Mouse (Mus musculus): Measurements from ENCODE around the gene Ngrn. TPM values are rescaled to one million over a fixed set of nuclear protein-coding genes. Genes with fewer than 3 reads are reported as not detected.

Gene Ngrn
- polyA plus RNA-seq, 1 experiment from 2014 or later: 71.2 TPM

GRCm38 (mm10) chr7:80307766-80308165 lies 46.8 kb downstream of the Ngrn start:
- DNase-seq (ENCODE audit: low spot score) (no peak), ATAC-seq (no peak)
- no peak overlapping the region for H3K4me2 ChIP-seq (ENCODE audit: low read length)
- H3K9me3 ChIP-seq (replicated peaks; ENCODE audit: control insufficient read depth, low read length): no peaks in the 10 kb centered on the region
- H3K36me3 ChIP-seq (ENCODE audit: control insufficient read depth, insufficient read depth, low read length): peaks cover 82% of the 10 kb centered on the region
- no peaks in the 10 kb centered on the region for H3K4me1 ChIP-seq (ENCODE audit: control insufficient read depth, insufficient read depth, low read length)
- no peak overlapping the region for H3K27ac ChIP-seq (ENCODE audit: low read depth, low read length)
- no peaks in the 10 kb centered on the region for H3K27me3 ChIP-seq (replicated peaks; ENCODE audit: control insufficient read depth, insufficient read depth, low read length)
- no peak overlapping the region for H3K9ac ChIP-seq (ENCODE audit: low read length)
- 73% methylated on average over 3 of the region's 3 CpGs for WGBS
- no peak overlapping the region for H3K4me3 ChIP-seq (ENCODE audit: low read depth, low read length)

GRCm38 (mm10) chr7:80310771-80311170 lies 49.8 kb downstream of the Ngrn start:
- peaks cover 86% of the 10 kb centered on the region for H3K36me3 ChIP-seq (ENCODE audit: control insufficient read depth, insufficient read depth, low read length)
- DNase-seq (ENCODE audit: low spot score): no peak

More at GRCm38 (mm10) chr7:80310771-80311170, 49.8 kb downstream of the Ngrn start:
- H3K27me3 ChIP-seq (replicated peaks; ENCODE audit: control insufficient read depth, insufficient read depth, low read length): no peaks in the 10 kb centered on the region
- no peak overlapping the region for H3K9ac ChIP-seq (ENCODE audit: low read length)
- 75% methylated on average over 7 of the region's 7 CpGs for WGBS
- H3K9me3 ChIP-seq (replicated peaks; ENCODE audit: control insufficient read depth, low read length): no peaks in the 10 kb centered on the region
- no peak overlapping the region for H3K27ac ChIP-seq (ENCODE audit: low read depth, low read length)
- no peak for ATAC-seq
- H3K4me2 ChIP-seq (ENCODE audit: low read length): no peak overlapping the region
- H3K4me3 ChIP-seq (ENCODE audit: low read depth, low read length): no peak overlapping the region
- H3K4me1 ChIP-seq (ENCODE audit: control insufficient read depth, insufficient read depth, low read length): no peaks in the 10 kb centered on the region

Other genes starting within 250 kb of the Ngrn start
- 17.6 and 18.3 TPM in 2 replicates for gene Zfp710, start 236.4 kb upstream of the Ngrn start, polyA plus RNA-seq (2014; fragmentation: Nextera tagmentation; extraction: Ambion mirVana)
- gene Idh2, start 145.8 kb upstream of the Ngrn start, polyA plus RNA-seq (2014; fragmentation: Nextera tagmentation; extraction: Ambion mirVana): 315 and 338 TPM in 2 replicates
- gene Sema4b, start 74.4 kb upstream of the Ngrn start, polyA plus RNA-seq (2014; fragmentation: Nextera tagmentation; extraction: Ambion mirVana): 11.6 and 12.8 TPM in 2 replicates
- 32.7 and 38.5 TPM in 2 replicates for gene Cib1, start 28.4 kb upstream of the Ngrn start, polyA plus RNA-seq (2014; fragmentation: Nextera tagmentation; extraction: Ambion mirVana)
- gene Gdpgp1, start 28.4 kb upstream of the Ngrn start, polyA plus RNA-seq (2014; fragmentation: Nextera tagmentation; extraction: Ambion mirVana): 2.1 and 2.7 TPM in 2 replicates
- 0.87 and 1.2 TPM in 2 replicates for gene Ttll13, start 14.8 kb upstream of the Ngrn start, polyA plus RNA-seq (2014; fragmentation: Nextera tagmentation; extraction: Ambion mirVana)
- gene Vps33b, start 8.4 kb downstream of the Ngrn start, polyA plus RNA-seq (2014; fragmentation: Nextera tagmentation; extraction: Ambion mirVana): 6.1 and 10.9 TPM in 2 replicates
- 102 and 125 TPM in 2 replicates for gene Prc1, start 33.2 kb downstream of the Ngrn start, polyA plus RNA-seq (2014; fragmentation: Nextera tagmentation; extraction: Ambion mirVana)
- gene Rccd1, start 63.2 kb downstream of the Ngrn start, polyA plus RNA-seq (2014; fragmentation: Nextera tagmentation; extraction: Ambion mirVana): 7.0 and 11.4 TPM in 2 replicates
- 29.6 and 36.4 TPM in 2 replicates for gene Unc45a, start 79.8 kb downstream of the Ngrn start, polyA plus RNA-seq (2014; fragmentation: Nextera tagmentation; extraction: Ambion mirVana)
- 27.2 and 30.7 TPM in 2 replicates for gene Hddc3, start 81.9 kb downstream of the Ngrn start, polyA plus RNA-seq (2014; fragmentation: Nextera tagmentation; extraction: Ambion mirVana)
- 7.6 and 10.5 TPM in 2 replicates for gene Man2a2, start 110.2 kb downstream of the Ngrn start, polyA plus RNA-seq (2014; fragmentation: Nextera tagmentation; extraction: Ambion mirVana)
- gene Fes, start 126.7 kb downstream of the Ngrn start, polyA plus RNA-seq (2014; fragmentation: Nextera tagmentation; extraction: Ambion mirVana): 2.4 and 3.5 TPM in 2 replicates
- gene Furin, start 144.2 kb downstream of the Ngrn start, polyA plus RNA-seq (2014; fragmentation: Nextera tagmentation; extraction: Ambion mirVana): 3.9 and 4.1 TPM in 2 replicates

All from forebrain, embryonic 14.5 days (tissue).